Mouse (Mus musculus): Measurements from ENCODE around the gene Ap1b1. TPM values are rescaled to one million over a fixed set of nuclear protein-coding genes. Genes with fewer than 3 reads are reported as not detected.

Gene Ap1b1
- polyA plus RNA-seq, 1 experiment from 2014 or later = 61.5 TPM

DNA sequence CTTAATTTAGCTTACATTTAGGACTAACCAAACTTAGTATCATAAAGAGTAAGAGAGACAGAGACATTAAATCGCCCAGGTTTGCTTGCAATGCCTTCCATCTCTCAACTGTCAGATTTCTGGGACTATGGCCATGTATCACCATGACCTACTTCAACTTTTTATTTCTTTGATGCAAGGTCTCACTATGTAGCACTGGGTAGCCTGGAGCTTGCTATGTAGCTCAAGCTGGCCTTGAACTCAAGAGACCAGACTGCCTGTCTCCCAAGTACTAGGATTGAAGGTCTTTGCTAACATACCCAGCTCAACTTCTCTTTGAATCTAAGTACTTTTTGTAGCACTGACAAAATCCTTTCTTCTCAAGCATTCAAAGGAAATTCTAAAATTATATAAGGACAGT lies 102.5 kb downstream of the Ap1b1 start:
- no peaks in the 10 kb centered on the region for H3K27me3 ChIP-seq (ENCODE audit: poor library complexity, severe bottlenecking)
- H3K27ac ChIP-seq = no peak overlapping the region
- H3K4me3 ChIP-seq = no peak overlapping the region
- DNase-seq (ENCODE audit: extremely low spot score, low spot score) = no peak
- 96% methylated on average over 1 of the region's 1 CpGs for WGBS
- H3K4me1 ChIP-seq = no peaks in the 10 kb centered on the region
- H3K9me3 ChIP-seq = no peaks in the 10 kb centered on the region
- peaks cover 100% of the 10 kb centered on the region for H3K36me3 ChIP-seq (replicated peaks)

DNA sequence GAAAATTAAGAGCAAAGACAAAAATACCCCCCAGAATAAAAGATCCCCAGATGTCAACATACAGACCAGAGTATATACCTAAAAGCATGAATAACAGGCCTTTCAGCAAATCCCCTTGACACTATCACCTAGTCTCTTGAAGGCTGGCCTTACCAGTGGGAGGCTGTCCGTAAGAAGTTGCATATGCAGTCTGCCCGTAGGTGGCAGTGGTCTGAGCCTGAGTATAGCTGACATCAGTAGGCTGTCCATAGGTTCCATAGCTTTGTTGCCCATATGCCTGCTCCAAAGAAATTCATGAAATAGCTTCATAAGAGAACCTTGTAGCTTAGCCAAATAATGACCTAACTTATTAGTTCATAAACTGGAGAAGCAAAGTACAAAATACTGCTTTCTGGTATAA lies 105.1 kb downstream of the Ap1b1 start:
- no peak for DNase-seq (ENCODE audit: extremely low spot score, low spot score)
- Histone ChIP-seq H3K27me3 (ENCODE audit: poor library complexity, severe bottlenecking) (no peaks in the 10 kb centered on the region), H3K4me3 (no peak overlapping the region), H3K4me1 (peaks cover 10% of the 10 kb centered on the region), H3K27ac (no peak overlapping the region), H3K9me3 (no peaks in the 10 kb centered on the region), H3K36me3 (replicated peaks) (peaks cover 93% of the 10 kb centered on the region)
- 61% methylated on average over 2 of the region's 2 CpGs for WGBS

Small RNA genes lying within 50 kb of the gene (microRNA-seq; reads per million reads assigned to microRNA genes)
- gene Gm47296 = not detected

Other genes with a start within 250 kb of the Ap1b1 start
- gene Cabp7, start 240.0 kb upstream of the Ap1b1 start, polyA plus RNA-seq (2016; fragmentation: Nextera tagmentation; extraction: Ambion mirVana) = 0.15 TPM in 1 of 2 replicates, not detected in the other
- gene Nf2, start 137.3 kb upstream of the Ap1b1 start, polyA plus RNA-seq (2016; fragmentation: Nextera tagmentation; extraction: Ambion mirVana) = 57.4 and 62.4 TPM in 2 replicates
- gene Nipsnap1, start 112.9 kb upstream of the Ap1b1 start, polyA plus RNA-seq (2016; fragmentation: Nextera tagmentation; extraction: Ambion mirVana) = 84.6 and 86.8 TPM in 2 replicates
- gene Thoc5, start 91.5 kb upstream of the Ap1b1 start, polyA plus RNA-seq (2016; fragmentation: Nextera tagmentation; extraction: Ambion mirVana) = 56.8 and 58.2 TPM in 2 replicates
- 0.11 and 0.17 TPM in 2 replicates for gene Nefh, start 38.8 kb upstream of the Ap1b1 start, polyA plus RNA-seq (2016; fragmentation: Nextera tagmentation; extraction: Ambion mirVana)
- 0.60 and 0.77 TPM in 2 replicates for gene Rasl10a, start 71.3 kb downstream of the Ap1b1 start, polyA plus RNA-seq (2016; fragmentation: Nextera tagmentation; extraction: Ambion mirVana)
- gene Gas2l1, start 78.5 kb downstream of the Ap1b1 start, polyA plus RNA-seq (2016; fragmentation: Nextera tagmentation; extraction: Ambion mirVana) = 20.0 and 20.9 TPM in 2 replicates
- gene Rhbdd3, start 112.1 kb downstream of the Ap1b1 start, polyA plus RNA-seq (2016; fragmentation: Nextera tagmentation; extraction: Ambion mirVana) = 29.7 and 31.6 TPM in 2 replicates
- gene Ewsr1, start 112.4 kb downstream of the Ap1b1 start, polyA plus RNA-seq (2016; fragmentation: Nextera tagmentation; extraction: Ambion mirVana) = 896 and 966 TPM in 2 replicates
- 29.0 and 31.3 TPM in 2 replicates for gene Emid1, start 165.4 kb downstream of the Ap1b1 start, polyA plus RNA-seq (2016; fragmentation: Nextera tagmentation; extraction: Ambion mirVana)